Mouse (Mus musculus): ENCODE results near the gene Tsc22d3. TPM values are rescaled to one million over a fixed set of nuclear protein-coding genes. Genes with fewer than 3 reads are reported as not detected.
"Not testable (repeated sequence)": the region's sequence is repeated elsewhere in the genome, so short reads cannot be mapped to it uniquely, and the experiment has no call there.

Tsc22d3 gene
- polyA plus RNA-seq, 1 experiment from 2014 or later = 113 TPM

GRCm38 (mm10) chrX:140539831-140540230, 60.6 kb downstream of the Tsc22d3 start:
- H3K9ac ChIP-seq; H3K9me3 ChIP-seq; H3K27ac ChIP-seq; ATAC-seq (ENCODE audit: insufficient number of reproducible peaks, insufficient read depth, low FRiP score, low TSS enrichment); H3K4me2 ChIP-seq (replicated peaks); H3K27me3 ChIP-seq; H3K36me3 ChIP-seq; H3K4me3 ChIP-seq; H3K4me1 ChIP-seq: not testable (repeated sequence)
- WGBS = 80% methylated on average over 3 of the region's 3 CpGs

GRCm38 (mm10) chrX:140539111-140539680, 61.3 kb downstream of the Tsc22d3 start:
- WGBS = 86% methylated on average over 3 of the region's 3 CpGs
- Histone ChIP-seq H3K4me2 (replicated peaks) (no peak overlapping the region), H3K27me3 (peaks cover 12% of the 10 kb centered on the region; the same call in 1 of the 2 replicates), H3K4me1 (no peaks in the 10 kb centered on the region), H3K4me3 (no peak overlapping the region), H3K9ac (no peak overlapping the region), H3K36me3 (0 out of 2 replicates have a peak, but pooled peaks cover 3% of the 10 kb centered on the region), H3K27ac (no peak overlapping the region), H3K9me3 (no peaks in the 10 kb centered on the region)
- ATAC-seq (ENCODE audit: insufficient number of reproducible peaks, insufficient read depth, low FRiP score, low TSS enrichment) = no peak

- no peak overlapping the region for H3K4me2 ChIP-seq (replicated peaks)
- no peak overlapping the region for H3K27ac ChIP-seq
- no peak for ATAC-seq (ENCODE audit: insufficient number of reproducible peaks, insufficient read depth, low FRiP score, low TSS enrichment)
- H3K4me1 ChIP-seq = no peaks in the 10 kb centered on the region
- H3K27me3 ChIP-seq = peaks cover 16% of the 10 kb centered on the region; the same call in 1 of the 2 replicates
- no peak overlapping the region for H3K9ac ChIP-seq
- no peaks in the 10 kb centered on the region for H3K9me3 ChIP-seq
- 79% methylated on average over 2 of the region's 2 CpGs for WGBS
- no peak overlapping the region for H3K4me3 ChIP-seq
- H3K36me3 ChIP-seq = 0 out of 2 replicates have a peak, but pooled peaks cover 3% of the 10 kb centered on the region
Observed at GRCm38 (mm10) chrX:140538649-140539048, 61.8 kb downstream of the Tsc22d3 start.

- H3K4me2 ChIP-seq (replicated peaks) = no peak overlapping the region
- H3K36me3 ChIP-seq = 0 out of 2 replicates have a peak, but pooled peaks cover 3% of the 10 kb centered on the region
- H3K9ac ChIP-seq = no peak overlapping the region
- peaks cover 15% of the 10 kb centered on the region; the same call in 1 of the 2 replicates for H3K27me3 ChIP-seq
- ATAC-seq (ENCODE audit: insufficient number of reproducible peaks, insufficient read depth, low FRiP score, low TSS enrichment) = no peak
- no peaks in the 10 kb centered on the region for H3K4me1 ChIP-seq
- no peak overlapping the region for H3K4me3 ChIP-seq
- 54% methylated on average over 6 of the region's 6 CpGs for WGBS
- no peaks in the 10 kb centered on the region for H3K9me3 ChIP-seq
- H3K27ac ChIP-seq = no peak overlapping the region
Observed at GRCm38 (mm10) chrX:140537662-140538061, 62.8 kb downstream of the Tsc22d3 start.

- ATAC-seq (ENCODE audit: insufficient number of reproducible peaks, insufficient read depth, low FRiP score, low TSS enrichment) = no peak
- Histone ChIP-seq H3K4me3 (no peak overlapping the region), H3K9ac (no peak overlapping the region), H3K9me3 (no peaks in the 10 kb centered on the region), H3K4me2 (replicated peaks) (no peak overlapping the region), H3K36me3 (0 out of 2 replicates have a peak, but pooled peaks cover under 1% of the 10 kb centered on the region), H3K27ac (no peak overlapping the region), H3K27me3 (0 out of 2 replicates have a peak, but pooled peaks cover 9% of the 10 kb centered on the region), H3K4me1 (no peaks in the 10 kb centered on the region)
- WGBS = 23% methylated on average over 1 of the region's 1 CpGs
Observed at GRCm38 (mm10) chrX:140535487-140535886, 65.0 kb downstream of the Tsc22d3 start.

- Histone ChIP-seq H3K27me3 (0 out of 2 replicates have a peak, but pooled peaks cover 9% of the 10 kb centered on the region), H3K4me1 (no peaks in the 10 kb centered on the region), H3K27ac (no peak overlapping the region), H3K9ac (no peak overlapping the region), H3K4me2 (replicated peaks) (no peak overlapping the region), H3K9me3 (no peaks in the 10 kb centered on the region), H3K36me3 (no peaks in the 10 kb centered on the region), H3K4me3 (no peak overlapping the region)
- WGBS = 71% methylated on average over 3 of the region's 3 CpGs
- ATAC-seq (ENCODE audit: insufficient number of reproducible peaks, insufficient read depth, low FRiP score, low TSS enrichment) = no peak
Observed at GRCm38 (mm10) chrX:140534306-140534705, 66.2 kb downstream of the Tsc22d3 start.

- WGBS = 77% methylated on average over 5 of the region's 6 CpGs
- Histone ChIP-seq H3K27ac (no peak overlapping the region), H3K27me3 (0 out of 2 replicates have a peak, but pooled peaks cover 9% of the 10 kb centered on the region), H3K9ac (no peak overlapping the region), H3K4me3 (no peak overlapping the region), H3K36me3 (no peaks in the 10 kb centered on the region), H3K4me2 (replicated peaks) (no peak overlapping the region), H3K4me1 (no peaks in the 10 kb centered on the region), H3K9me3 (no peaks in the 10 kb centered on the region)
- ATAC-seq (ENCODE audit: insufficient number of reproducible peaks, insufficient read depth, low FRiP score, low TSS enrichment) = no peak
Observed at GRCm38 (mm10) chrX:140532325-140532724, 68.1 kb downstream of the Tsc22d3 start.

- no peak overlapping the region for H3K4me3 ChIP-seq
- H3K27me3 ChIP-seq = peaks cover 9% of the 10 kb centered on the region; the same call in 1 of the 2 replicates
- H3K27ac ChIP-seq = no peak overlapping the region
- no peak overlapping the region for H3K9ac ChIP-seq
- H3K36me3 ChIP-seq = no peaks in the 10 kb centered on the region
- no peaks in the 10 kb centered on the region for H3K4me1 ChIP-seq
- WGBS = 91% methylated on average over 2 of the region's 2 CpGs
- ATAC-seq (ENCODE audit: insufficient number of reproducible peaks, insufficient read depth, low FRiP score, low TSS enrichment) = no peak
- no peaks in the 10 kb centered on the region for H3K9me3 ChIP-seq
- H3K4me2 ChIP-seq (replicated peaks) = no peak overlapping the region
Observed at GRCm38 (mm10) chrX:140531356-140531755, 69.1 kb downstream of the Tsc22d3 start.

GRCm38 (mm10) chrX:140530632-140531031, 69.8 kb downstream of the Tsc22d3 start:
- H3K4me2 ChIP-seq (replicated peaks) = no peak overlapping the region
- H3K9ac ChIP-seq = no peak overlapping the region
- 88% methylated on average over 5 of the region's 5 CpGs for WGBS
- H3K4me3 ChIP-seq = no peak overlapping the region
- no peak for ATAC-seq (ENCODE audit: insufficient number of reproducible peaks, insufficient read depth, low FRiP score, low TSS enrichment)
- no peaks in the 10 kb centered on the region for H3K36me3 ChIP-seq
- H3K4me1 ChIP-seq = no peaks in the 10 kb centered on the region
- H3K27ac ChIP-seq = no peak overlapping the region
- H3K27me3 ChIP-seq = peaks cover 9% of the 10 kb centered on the region; the same call in 1 of the 2 replicates
- H3K9me3 ChIP-seq = no peaks in the 10 kb centered on the region

- 54% methylated on average over 5 of the region's 5 CpGs for WGBS
- ATAC-seq (ENCODE audit: insufficient number of reproducible peaks, insufficient read depth, low FRiP score, low TSS enrichment) = no peak
- Histone ChIP-seq H3K4me1 (no peaks in the 10 kb centered on the region), H3K9ac (no peak overlapping the region), H3K4me2 (replicated peaks) (no peak overlapping the region), H3K9me3 (no peaks in the 10 kb centered on the region), H3K27me3 (peaks cover 3% of the 10 kb centered on the region; the same call in 1 of the 2 replicates), H3K4me3 (no peak overlapping the region), H3K36me3 (no peaks in the 10 kb centered on the region), H3K27ac (no peak overlapping the region)
Observed at GRCm38 (mm10) chrX:140529074-140529561, 71.3 kb downstream of the Tsc22d3 start.

- Histone ChIP-seq H3K36me3 (no peaks in the 10 kb centered on the region), H3K27me3 (no peaks in the 10 kb centered on the region; the same call in 1 of the 2 replicates), H3K9ac (no peak overlapping the region), H3K9me3 (no peaks in the 10 kb centered on the region), H3K4me3 (no peak overlapping the region), H3K4me1 (no peaks in the 10 kb centered on the region), H3K4me2 (replicated peaks) (no peak overlapping the region), H3K27ac (no peak overlapping the region)
- 34% methylated on average over 6 of the region's 6 CpGs for WGBS
- ATAC-seq (ENCODE audit: insufficient number of reproducible peaks, insufficient read depth, low FRiP score, low TSS enrichment) = no peak
Observed at GRCm38 (mm10) chrX:140527231-140527630, 73.2 kb downstream of the Tsc22d3 start.

GRCm38 (mm10) chrX:140526253-140526618, 74.2 kb downstream of the Tsc22d3 start:
- no peaks in the 10 kb centered on the region for H3K36me3 ChIP-seq
- H3K9ac ChIP-seq = no peak overlapping the region
- H3K4me3 ChIP-seq = no peak overlapping the region
- H3K4me1 ChIP-seq = no peaks in the 10 kb centered on the region
- peaks cover 2% of the 10 kb centered on the region; the same call in 1 of the 2 replicates for H3K27me3 ChIP-seq
- no peak overlapping the region for H3K4me2 ChIP-seq (replicated peaks)
- WGBS = 89% methylated on average over 5 of the region's 5 CpGs
- no peak overlapping the region for H3K27ac ChIP-seq
- H3K9me3 ChIP-seq = no peaks in the 10 kb centered on the region
- no peak for ATAC-seq (ENCODE audit: insufficient number of reproducible peaks, insufficient read depth, low FRiP score, low TSS enrichment)

Data from embryonic facial prominence, embryonic 12.5 days (tissue).